Mouse (Mus musculus): ENCODE measurements around the gene Zfp655. TPM values are rescaled to one million over a fixed set of nuclear protein-coding genes. Genes with fewer than 3 reads are reported as not detected.

The Zfp655 gene
- polyA plus RNA-seq, 1 experiment from 2014 or later = 34.6 TPM

Other genes with a start within 250 kb of the Zfp655 start
- not detected in 2 replicates for gene Gm4871, start 199.0 kb upstream of the Zfp655 start, polyA plus RNA-seq (2015; fragmentation: Nextera tagmentation; extraction: Ambion mirVana)
- not detected in 2 replicates for gene 1700018F24Rik, start 188.7 kb upstream of the Zfp655 start, polyA plus RNA-seq (2015; fragmentation: Nextera tagmentation; extraction: Ambion mirVana)
- 249 and 252 TPM in 2 replicates for gene Arpc1a, start 147.9 kb upstream of the Zfp655 start, polyA plus RNA-seq (2015; fragmentation: Nextera tagmentation; extraction: Ambion mirVana)
- not detected in 2 replicates for gene Kpna7, start 147.7 kb upstream of the Zfp655 start, polyA plus RNA-seq (2015; fragmentation: Nextera tagmentation; extraction: Ambion mirVana)
- 81.4 TPM in 2 replicates for gene Arpc1b, start 117.5 kb upstream of the Zfp655 start, polyA plus RNA-seq (2015; fragmentation: Nextera tagmentation; extraction: Ambion mirVana)
- gene Pdap1, start 91.5 kb upstream of the Zfp655 start, polyA plus RNA-seq (2015; fragmentation: Nextera tagmentation; extraction: Ambion mirVana) = 136 and 140 TPM in 2 replicates
- gene Bud31, start 91.4 kb upstream of the Zfp655 start, polyA plus RNA-seq (2015; fragmentation: Nextera tagmentation; extraction: Ambion mirVana) = 213 and 218 TPM in 2 replicates
- gene Ptcd1, start 64.6 kb upstream of the Zfp655 start, polyA plus RNA-seq (2015; fragmentation: Nextera tagmentation; extraction: Ambion mirVana) = 20.9 and 22.4 TPM in 2 replicates
- gene Cpsf4, start 64.5 kb upstream of the Zfp655 start, polyA plus RNA-seq (2015; fragmentation: Nextera tagmentation; extraction: Ambion mirVana) = 52.3 and 53.4 TPM in 2 replicates
- 693 and 710 TPM in 2 replicates for gene Atp5j2, start 39.7 kb upstream of the Zfp655 start, polyA plus RNA-seq (2015; fragmentation: Nextera tagmentation; extraction: Ambion mirVana)
- gene Zkscan14, start 29.8 kb upstream of the Zfp655 start, polyA plus RNA-seq (2015; fragmentation: Nextera tagmentation; extraction: Ambion mirVana) = 13.6 and 15.6 TPM in 2 replicates
- 14.8 and 17.1 TPM in 2 replicates for gene Zkscan5, start 27.2 kb upstream of the Zfp655 start, polyA plus RNA-seq (2015; fragmentation: Nextera tagmentation; extraction: Ambion mirVana)
- 0.74 and 1.0 TPM in 2 replicates for gene Zscan25, start 48.8 kb downstream of the Zfp655 start, polyA plus RNA-seq (2015; fragmentation: Nextera tagmentation; extraction: Ambion mirVana)
- gene Cyp3a57, start 113.6 kb downstream of the Zfp655 start, polyA plus RNA-seq (2015; fragmentation: Nextera tagmentation; extraction: Ambion mirVana) = not detected in 2 replicates
- not detected in 2 replicates for gene Cyp3a16, start 238.0 kb downstream of the Zfp655 start, polyA plus RNA-seq (2015; fragmentation: Nextera tagmentation; extraction: Ambion mirVana)